Mouse (Mus musculus) spleen, postnatal 10 days (tissue): ENCODE results near the gene Sly.
"Not testable (repeated sequence)": the region's sequence is repeated elsewhere in the genome, so short reads cannot be mapped to it uniquely, and the experiment has no call there.

Source experiments
- DNase-seq, 2 experiments: peaks; one replicate each; pipeline ENCODE4 v3.0.0; 2021 to 2022; ENCODE audit warnings: low spot score in 2 of 2

The Sly gene

GRCm38 (mm10) chrY:57186888-57187287, at the start of gene Sly:
Gene Sly (plus strand): TSS chrY:57187188.
- DNase-seq = not testable (repeated sequence)
